Mouse (Mus musculus): Measurements from ENCODE around the gene Vsig8.

The Vsig8 gene

GRCm38 (mm10) chr1:172528701-172529100 lies 27.0 kb upstream of the Vsig8 start:
- peak; percentile 69 for DNase-seq (ENCODE audit: low spot score)

DNA sequence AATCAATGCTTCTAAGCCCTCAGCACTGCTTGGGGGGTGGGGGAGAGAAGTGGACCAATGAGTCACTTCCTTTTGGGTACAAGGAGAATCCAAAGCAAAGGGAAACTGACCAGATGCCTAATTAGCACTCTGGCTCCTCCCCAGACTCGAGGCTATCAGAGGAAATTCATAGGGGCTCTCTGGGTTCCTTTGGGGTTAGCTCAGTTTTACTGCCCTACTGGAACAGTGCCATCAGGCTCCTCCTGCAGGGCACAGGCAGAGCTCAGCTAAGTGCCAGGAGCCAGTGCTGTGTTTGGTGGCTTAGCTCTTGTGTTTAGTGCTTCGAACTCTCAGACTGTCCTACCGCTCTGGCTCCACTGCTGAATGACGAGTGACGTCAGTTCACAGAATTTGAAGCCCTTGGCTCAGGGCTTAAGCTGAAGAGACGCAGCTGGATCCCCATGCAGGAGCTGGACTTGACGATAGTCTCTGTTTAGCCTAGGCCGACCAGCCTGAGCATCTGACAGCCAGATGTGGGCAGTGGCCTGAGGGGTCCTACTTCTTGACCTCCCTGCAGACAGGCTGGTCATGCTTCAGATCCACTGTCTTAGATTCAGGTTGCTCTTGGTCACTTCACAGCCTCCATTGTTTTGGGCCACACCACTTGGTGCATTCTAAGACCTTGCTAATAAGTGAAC lies 25.1 kb upstream of the Vsig8 start:
- DNase-seq (ENCODE audit: low spot score) = no peak

GRCm38 (mm10) chr1:172532551-172532950 lies 23.2 kb upstream of the Vsig8 start:
- no peak for DNase-seq (ENCODE audit: low spot score)

- DNase-seq (ENCODE audit: low spot score) = no peak
Measured at GRCm38 (mm10) chr1:172535116-172535515, 20.6 kb upstream of the Vsig8 start.

DNA sequence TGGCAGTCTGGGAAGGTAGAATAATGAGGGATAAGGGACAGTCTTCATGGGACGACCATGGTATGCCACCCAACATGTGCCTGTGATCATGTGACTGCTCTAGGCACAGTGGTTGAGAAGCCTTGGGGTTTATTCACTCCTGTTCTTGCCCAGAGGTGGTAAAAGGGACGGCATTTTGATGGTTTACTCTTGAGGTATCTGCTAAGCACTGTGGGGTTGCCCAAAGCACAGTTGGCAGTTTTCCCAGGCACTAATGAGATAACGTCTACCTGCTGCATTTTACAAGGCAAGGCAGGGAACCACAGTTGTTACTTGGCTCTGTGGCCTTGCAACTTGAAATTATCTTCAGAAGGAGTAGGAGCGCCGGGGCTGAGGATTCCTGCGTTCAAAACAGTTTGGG lies 15.9 kb upstream of the Vsig8 start:
- DNase-seq (ENCODE audit: low spot score) = no peak

DNA sequence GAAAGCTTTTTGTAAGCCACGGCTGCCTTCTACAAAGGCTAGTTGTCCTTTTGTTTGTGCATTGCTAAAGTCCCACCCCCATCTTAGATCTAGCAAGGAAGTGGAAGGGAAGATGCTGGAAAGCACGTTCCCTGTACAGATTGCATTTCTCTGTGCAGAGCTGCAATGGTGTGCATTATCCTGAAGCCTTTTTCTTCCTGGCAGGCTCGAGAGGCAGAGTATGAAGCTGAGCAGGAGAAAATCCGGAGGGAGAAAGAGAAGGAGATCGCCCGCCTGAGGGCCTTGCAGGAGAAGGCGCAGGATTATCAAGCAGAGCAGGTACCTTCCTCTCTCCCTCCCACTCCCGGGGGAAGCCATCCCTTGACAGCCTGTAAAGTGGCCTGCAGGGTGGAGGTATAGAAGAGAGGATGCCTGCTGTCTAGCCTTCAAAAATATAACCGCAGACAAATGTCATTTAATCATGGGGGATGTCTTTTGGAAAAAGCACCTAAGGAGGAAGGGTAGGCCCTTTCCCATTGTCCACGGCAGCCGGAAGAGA lies 15.4 kb upstream of the Vsig8 start:
- no peak for DNase-seq (ENCODE audit: low spot score)

GRCm38 (mm10) chr1:172546062-172546461 lies 9.7 kb upstream of the Vsig8 start:
- no peak for DNase-seq (ENCODE audit: low spot score)

DNA sequence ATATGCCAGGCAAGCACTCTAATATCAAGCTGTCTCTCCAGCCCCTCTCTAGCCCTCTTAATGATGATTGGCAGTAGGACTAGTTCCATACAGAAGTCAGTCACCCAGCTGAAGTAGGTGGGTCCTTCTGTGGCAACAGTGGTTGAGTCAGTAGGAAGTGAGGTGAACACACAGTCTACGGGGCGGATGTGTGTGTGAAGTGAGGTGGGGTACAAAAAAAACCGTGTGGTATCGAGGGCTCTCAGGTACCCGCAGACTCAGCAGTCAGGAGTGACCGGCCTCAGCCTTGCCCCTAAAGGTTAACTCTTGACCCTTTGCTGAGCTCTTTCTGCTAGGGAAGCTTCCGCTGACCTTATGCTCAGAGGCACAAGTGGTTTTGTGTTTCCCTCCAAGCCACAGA lies 7.2 kb upstream of the Vsig8 start:
- no peak for DNase-seq (ENCODE audit: low spot score)

DNA sequence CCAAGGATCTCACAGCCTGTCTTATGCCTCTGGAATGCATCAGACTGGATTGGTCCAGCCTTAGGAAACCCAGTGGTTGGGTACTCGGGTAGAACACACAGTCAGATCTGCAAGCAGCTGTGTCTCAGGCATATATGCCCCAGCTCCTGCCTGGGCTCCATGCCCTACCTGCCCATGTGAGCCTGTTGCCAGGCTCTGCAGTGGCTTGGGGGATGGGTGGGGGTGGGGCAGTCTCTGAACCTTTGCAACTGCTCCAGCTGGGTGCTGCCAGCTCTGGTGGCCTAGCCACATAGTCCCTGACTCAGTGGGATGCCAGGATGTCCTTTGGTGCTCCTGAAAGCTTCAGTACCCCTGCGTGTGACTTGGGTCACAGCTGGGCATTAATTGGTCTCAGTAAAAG lies 6.4 kb upstream of the Vsig8 start:
- no peak for DNase-seq (ENCODE audit: low spot score)

DNA sequence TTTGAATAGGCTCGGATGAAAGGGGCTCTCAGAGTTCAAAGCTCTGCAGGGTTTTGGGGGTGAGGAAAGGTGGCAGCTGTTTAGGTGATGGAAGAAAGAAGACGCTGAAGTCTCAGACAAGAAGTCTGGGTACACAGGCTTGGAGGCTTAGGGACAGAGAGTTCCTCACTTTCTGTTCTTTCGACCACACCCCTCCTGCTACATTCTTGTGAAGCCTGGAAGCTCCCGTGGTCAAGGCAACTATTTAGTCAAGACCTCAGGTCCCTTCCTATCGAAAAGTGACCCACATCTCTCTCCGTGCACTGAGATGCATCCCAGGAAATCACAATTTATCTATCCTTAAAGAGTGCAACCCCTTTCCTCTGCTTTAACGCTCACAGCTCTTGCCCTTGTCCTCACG lies 6.0 kb upstream of the Vsig8 start:
- no peak for DNase-seq (ENCODE audit: low spot score)

DNA sequence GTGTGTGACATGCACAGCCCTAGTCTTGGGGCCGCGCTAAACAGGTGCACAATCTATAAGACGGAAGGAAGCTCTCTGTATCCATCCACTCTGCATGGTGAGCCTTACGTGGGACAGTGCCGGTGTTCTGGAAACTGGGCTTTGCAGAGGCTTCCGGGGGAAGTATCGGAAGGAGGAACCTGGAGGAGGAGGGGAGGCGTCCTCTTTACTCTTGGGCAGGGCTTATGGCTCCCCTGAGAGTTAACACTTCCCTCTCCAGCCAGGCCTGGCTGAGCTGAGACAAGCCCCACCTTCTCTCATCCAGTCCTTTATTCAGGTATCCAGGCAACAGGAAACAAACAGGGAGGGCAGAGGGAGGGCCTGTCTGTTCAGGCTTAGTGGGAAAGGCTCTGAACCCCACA lies 5.2 kb upstream of the Vsig8 start:
- peak; percentile 9 for DNase-seq (ENCODE audit: low spot score)

DNA sequence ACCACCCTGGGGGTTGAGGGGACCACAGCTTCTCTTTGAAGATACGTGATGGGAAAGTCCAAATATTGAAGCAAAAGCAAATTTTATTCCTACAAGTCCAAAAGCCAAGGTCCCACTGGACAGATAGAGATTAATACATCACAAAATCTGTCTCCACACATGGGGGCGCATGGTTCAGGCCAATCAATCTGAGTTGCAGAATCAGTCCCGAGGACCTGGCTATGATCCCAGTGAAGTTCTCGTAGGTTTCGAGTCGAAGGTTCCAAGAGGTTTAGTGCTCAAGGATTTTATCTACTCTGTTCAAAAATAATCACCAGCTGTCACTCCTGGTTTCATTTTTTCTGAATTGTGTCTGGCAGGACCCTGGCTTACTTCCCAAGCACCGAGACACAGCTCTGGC lies 4.7 kb upstream of the Vsig8 start:
- DNase-seq (ENCODE audit: low spot score) = no peak

DNA sequence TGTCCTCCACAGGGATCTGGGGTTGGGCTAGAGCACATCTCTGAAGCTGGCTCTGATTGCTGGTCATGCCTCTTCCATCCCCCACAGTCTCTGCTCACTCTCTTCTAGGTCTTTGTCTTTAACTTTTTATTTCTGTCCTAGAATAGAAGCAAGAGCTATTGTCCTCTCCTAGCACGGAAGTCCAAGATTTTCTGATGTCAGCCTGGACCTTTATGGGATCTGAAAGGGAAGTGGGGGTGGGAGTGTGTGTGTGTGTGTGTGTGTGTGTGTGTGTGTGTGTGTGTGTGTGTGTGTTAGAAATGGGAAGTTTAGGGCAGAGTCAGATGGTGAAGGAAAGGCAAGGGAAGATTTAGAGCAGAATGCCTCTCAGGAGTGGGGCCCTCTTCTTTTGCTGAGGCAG lies 3.1 kb upstream of the Vsig8 start:
- DNase-seq (ENCODE audit: low spot score) = no peak

DNA sequence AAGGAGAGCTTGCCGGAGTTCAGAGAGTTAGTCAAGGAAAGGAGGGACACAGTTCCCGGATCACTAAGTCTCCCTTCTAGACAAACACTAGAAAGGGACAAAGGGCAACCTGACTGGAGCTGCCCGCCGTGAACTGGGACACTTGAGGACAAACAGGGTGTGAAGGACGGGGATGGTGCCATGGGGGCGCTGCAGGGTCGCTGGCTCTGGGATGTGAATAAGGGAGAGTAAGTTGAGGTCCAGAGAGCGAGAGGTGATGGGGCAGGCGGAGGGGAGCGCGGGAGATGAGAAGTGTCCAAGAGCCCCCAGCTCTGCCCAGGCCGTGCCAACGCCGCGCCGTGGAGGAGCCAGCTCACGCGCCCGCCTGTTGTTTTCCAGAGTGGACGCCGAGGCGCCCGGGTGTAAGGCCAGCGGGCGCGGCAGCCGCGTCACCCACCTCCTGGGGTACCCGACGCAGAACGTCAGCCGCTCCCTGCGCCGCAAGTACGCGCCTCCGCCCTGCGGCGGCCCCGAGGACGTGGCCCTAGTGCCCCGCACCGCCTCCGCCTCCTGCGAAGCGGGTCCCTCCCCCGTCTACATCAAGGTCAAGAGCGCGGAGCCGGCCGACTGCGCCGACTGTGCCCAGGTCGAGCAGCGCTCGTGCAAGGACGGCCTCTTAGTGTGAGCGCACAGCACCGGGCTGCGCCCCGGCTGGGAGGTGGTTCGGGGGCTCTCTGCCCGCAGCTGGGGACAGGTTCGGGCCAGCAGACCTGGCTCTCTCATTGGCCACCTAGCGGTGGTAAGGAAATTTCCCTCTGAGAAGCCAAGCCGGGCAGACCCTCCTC lies 7.1 kb downstream of the Vsig8 start:
- peak; percentile 36 for DNase-seq (ENCODE audit: low spot score)

DNA sequence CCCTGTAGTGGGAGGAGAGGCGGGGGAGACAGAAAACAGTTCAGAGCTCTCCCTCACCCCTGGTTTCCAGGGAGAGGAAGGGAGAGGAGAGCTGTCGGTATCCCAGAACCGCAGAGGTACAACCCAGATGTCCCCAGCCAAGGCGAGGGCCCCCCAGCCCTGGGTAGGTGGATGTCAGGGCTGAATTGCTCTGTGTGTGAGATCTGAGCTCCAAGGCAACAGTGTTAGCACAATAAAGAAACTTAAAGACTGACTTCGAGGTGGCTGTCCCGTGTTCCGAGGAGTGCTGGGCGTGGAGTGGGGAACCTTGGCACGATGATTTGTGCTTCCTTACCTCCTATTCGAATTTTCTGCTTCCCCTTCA lies 7.7 kb downstream of the Vsig8 start:
- no peak for DNase-seq (ENCODE audit: low spot score)

- no peak for DNase-seq (ENCODE audit: low spot score)
Measured at GRCm38 (mm10) chr1:172566131-172566530, 10.4 kb downstream of the Vsig8 start.

DNA sequence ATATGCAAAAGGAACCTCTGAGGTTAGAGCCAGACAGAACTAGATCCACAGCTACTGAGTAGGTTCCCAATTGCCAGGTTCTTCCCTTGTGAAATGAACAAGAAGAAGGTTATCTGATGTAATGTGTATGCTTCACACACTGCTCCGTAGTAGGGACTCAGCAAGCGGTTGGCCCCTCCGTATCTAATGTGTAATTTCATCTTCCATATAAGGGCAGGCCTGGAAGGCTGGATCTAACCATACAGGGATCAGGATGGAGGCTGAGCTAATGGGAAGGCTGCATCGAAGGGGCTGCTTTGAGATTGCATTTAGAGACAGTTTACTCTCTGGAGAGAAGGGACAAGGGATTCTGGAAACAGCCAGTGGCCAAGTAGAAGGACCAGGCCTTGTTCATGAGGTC lies 12.0 kb downstream of the Vsig8 start:
- no peak for DNase-seq (ENCODE audit: low spot score)

- DNase-seq (ENCODE audit: low spot score) = no peak
Measured at GRCm38 (mm10) chr1:172580116-172580515, 24.4 kb downstream of the Vsig8 start.

DNA sequence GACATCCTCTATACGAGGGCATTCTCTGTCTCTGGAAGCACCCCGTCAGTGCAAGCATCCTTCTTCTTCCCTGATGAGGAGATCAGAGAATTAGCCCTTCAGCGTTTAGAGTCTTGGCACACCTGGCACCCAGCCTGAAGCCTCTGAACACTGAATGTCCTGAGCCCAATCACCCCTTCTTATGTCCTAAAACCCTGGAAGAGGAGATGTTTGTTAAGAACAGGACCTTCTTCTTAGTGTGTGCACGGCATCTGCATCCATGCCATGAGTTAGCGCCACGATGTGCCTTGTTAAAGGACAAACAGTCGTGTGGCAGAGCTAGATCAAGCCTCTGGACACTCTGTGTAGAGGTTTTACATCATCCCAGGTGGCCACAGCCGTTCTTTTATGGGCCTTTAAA lies 26.7 kb downstream of the Vsig8 start:
- no peak for DNase-seq (ENCODE audit: low spot score)

- DNase-seq (ENCODE audit: low spot score) = no peak
Measured at GRCm38 (mm10) chr1:172584271-172584670, 28.5 kb downstream of the Vsig8 start.

DNA sequence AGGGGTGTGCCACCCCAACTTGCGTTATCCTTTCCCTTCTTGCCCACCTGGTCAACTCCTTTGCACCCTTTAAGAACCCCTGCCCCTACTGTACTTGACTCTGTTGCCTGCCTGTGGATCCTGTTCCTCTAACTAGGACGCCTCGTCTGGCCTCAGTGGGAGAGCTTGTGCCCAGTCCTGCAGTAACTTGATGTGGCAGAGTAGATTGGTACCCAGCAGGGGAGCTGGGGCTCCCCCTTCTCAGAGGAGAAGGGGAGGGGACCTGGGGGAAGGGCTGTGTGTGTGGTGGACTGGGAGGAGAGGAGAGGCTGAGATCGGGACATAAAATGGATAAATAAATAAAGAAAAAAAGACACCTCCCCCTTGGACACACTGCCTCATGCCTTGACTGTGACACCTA lies 29.3 kb downstream of the Vsig8 start:
- DNase-seq (ENCODE audit: low spot score) = no peak

DNA sequence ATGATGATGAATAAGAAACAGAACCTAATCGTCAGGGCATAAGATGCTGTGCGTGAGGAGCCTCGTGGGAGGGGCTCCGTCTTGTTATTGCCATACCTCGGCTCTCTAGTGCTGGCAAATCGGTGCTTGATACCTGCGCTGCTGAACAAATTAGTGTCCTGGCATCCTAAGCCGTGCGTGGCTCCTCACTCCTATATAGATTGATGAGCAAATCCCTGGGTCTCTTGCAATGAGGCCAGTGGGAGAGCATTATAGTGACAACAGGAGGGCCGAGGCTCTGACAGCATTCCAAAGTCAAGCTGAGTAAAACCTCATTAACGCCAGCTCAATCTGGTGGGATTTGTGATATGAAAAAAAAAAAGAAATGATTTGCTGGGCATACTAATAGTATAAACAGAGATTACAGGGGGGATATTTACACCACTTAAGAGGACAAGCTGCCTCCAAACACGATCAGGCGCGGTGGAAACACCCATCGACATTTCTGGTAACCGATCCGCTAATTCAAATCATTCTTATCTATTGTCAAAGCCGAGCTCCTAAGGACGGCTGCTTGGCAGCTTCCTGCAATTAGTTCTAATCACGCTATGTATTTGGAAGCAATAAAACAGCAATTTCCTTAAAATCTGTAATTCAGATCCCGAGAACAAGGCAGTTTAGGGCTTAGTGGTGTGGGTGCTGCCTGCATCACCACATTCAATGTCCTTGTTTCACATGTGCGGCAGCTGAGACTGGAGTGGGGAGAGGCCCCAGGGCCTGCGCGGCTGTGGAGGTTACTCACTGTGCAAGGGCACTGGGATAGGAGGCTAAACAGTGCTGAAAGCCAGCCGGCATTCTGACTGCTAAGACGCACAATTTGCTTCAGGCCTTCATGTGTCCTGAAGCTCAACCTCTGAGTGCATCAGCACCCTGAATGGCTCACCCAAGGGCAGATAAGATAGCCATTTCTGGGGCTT lies 30.2 kb downstream of the Vsig8 start:
- DNase-seq (ENCODE audit: low spot score) = no peak
